Mouse (Mus musculus) MEL (cell line): ENCODE data around the gene Rhoh. TPM values are rescaled to one million over a fixed set of nuclear protein-coding genes. Genes with fewer than 3 reads are reported as not detected.

Experiments used
- DNase-seq: peaks from one replicate; pipeline ENCODE4 v3.0.0; 2011; ENCODE audit warnings: low read depth, low spot score
- H3K27ac ChIP-seq: 2 replicates; pipeline ENCODE4 v1.5.1; 2012; ENCODE audit warnings: low read depth, mild to moderate bottlenecking, control low read depth, low read length, moderate library complexity; ENCODE audit not compliant: control insufficient read depth
- H3K27me3 ChIP-seq, 2 experiments: fragments of 150-350 bp in 1 of 2; sonication (generic) in 1 of 2; 2 replicates each; pipeline ENCODE4 v1.6.1; 2012; ENCODE audit warnings: low read length in 2 of 2, mild to moderate bottlenecking in 2 of 2, improper control_type of control experiment in 1 of 2, moderate library complexity in 1 of 2; ENCODE audit not compliant: insufficient read depth in 2 of 2, control insufficient read depth in 1 of 2
- H3K36me3 ChIP-seq, 2 experiments: 2 replicates each; pipeline ENCODE4 v1.6.1; 2012 to 2014; ENCODE audit warnings: low read length in 2 of 2, improper control_type of control experiment in 1 of 2, inconsistent platforms in 1 of 2, mild to moderate bottlenecking in 1 of 2; ENCODE audit not compliant: insufficient read depth in 2 of 2, control insufficient read depth in 1 of 2
- H3K4me1 ChIP-seq, 2 experiments: fragments of 150-350 bp in 1 of 2; sonication (generic) in 1 of 2; 2 replicates each; pipeline ENCODE4 v1.6.1; 2012; ENCODE audit warnings: low read length in 2 of 2, improper control_type of control experiment in 1 of 2, mild to moderate bottlenecking in 1 of 2; ENCODE audit not compliant: insufficient read depth in 2 of 2, control insufficient read depth in 1 of 2
- H3K4me3 ChIP-seq, 2 experiments: fragments of 150-350 bp in 1 of 2; sonication (generic) in 1 of 2; 2 replicates each; pipeline ENCODE4 v1.5.1; 2012; ENCODE audit warnings: low read depth in 2 of 2, low read length in 2 of 2, mild to moderate bottlenecking in 2 of 2, moderate library complexity in 2 of 2, control low read depth in 1 of 2, improper control_type of control experiment in 1 of 2; ENCODE audit not compliant: control insufficient read depth in 1 of 2, insufficient read depth in 1 of 2
- H3K79me2 ChIP-seq: 2 replicates; pipeline ENCODE4 v1.6.1; 2012; ENCODE audit warnings: mild to moderate bottlenecking, low read length, moderate library complexity; ENCODE audit not compliant: control insufficient read depth, poor library complexity, insufficient read depth
- H3K9ac ChIP-seq: 2 replicates; pipeline ENCODE4 v1.6.1; 2012; ENCODE audit warnings: low read depth, mild to moderate bottlenecking, control low read depth, low read length, moderate library complexity; ENCODE audit not compliant: control insufficient read depth, poor library complexity, severe bottlenecking
- H3K9me3 ChIP-seq: fragments of 150-350 bp; sonication (generic); replicated peaks from 2 replicates; pipeline ENCODE4 v1.6.1; 2012; ENCODE audit warnings: mild to moderate bottlenecking, low read length, improper control_type of control experiment, moderate library complexity; ENCODE audit not compliant: insufficient read depth
- BHLHE40 ChIP-seq: IDR thresholded peaks from 2 replicates; pipeline ENCODE4 v1.6.1; 2012; ENCODE audit warnings: low read depth, mild to moderate bottlenecking, inconsistent platforms, low read length, improper control_type of control experiment, borderline replicate concordance
- CHD2 ChIP-seq: IDR thresholded peaks from 2 replicates; pipeline ENCODE4 v1.6.1; 2011; ENCODE audit warnings: low read length, improper control_type of control experiment
- CTCF ChIP-seq, 3 experiments: IDR thresholded peaks in 2 of 3; conservative IDR thresholded peaks in 1 of 3; 2 replicates each; pipeline ENCODE4 v1.5.1; 2011 to 2012; ENCODE audit warnings: low read length in 3 of 3, low read depth in 2 of 3, mild to moderate bottlenecking in 2 of 3, improper control_type of control experiment in 1 of 3, inconsistent platforms in 1 of 3, mixed read lengths in 1 of 3, moderate library complexity in 1 of 3; ENCODE audit not compliant: control insufficient read depth in 1 of 3, insufficient read depth in 1 of 3, poor library complexity in 1 of 3, severe bottlenecking in 1 of 3
- GABPA ChIP-seq: IDR thresholded peaks from 2 replicates; pipeline ENCODE4 v1.6.1; 2012; ENCODE audit warnings: low read depth, mild to moderate bottlenecking, inconsistent platforms, low read length, improper control_type of control experiment, moderate library complexity
- GATA1 ChIP-seq: IDR thresholded peaks from 2 replicates; pipeline ENCODE4 v1.6.1; 2011; ENCODE audit warnings: low read depth, low read length, improper control_type of control experiment
- KAT2A ChIP-seq: conservative IDR thresholded peaks from 2 replicates; pipeline ENCODE4 v1.6.1; 2012; ENCODE audit warnings: low read depth, low read length, improper control_type of control experiment, inconsistent platforms
- MEF2A ChIP-seq: IDR thresholded peaks from 2 replicates; pipeline ENCODE4 v1.6.1; 2014; ENCODE audit warnings: low read depth, mild to moderate bottlenecking, inconsistent platforms, low read length, improper control_type of control experiment; ENCODE audit not compliant: poor library complexity, insufficient replicate concordance, severe bottlenecking; ENCODE audit errors: extremely low read depth
- MYB ChIP-seq: IDR thresholded peaks from 2 replicates; pipeline ENCODE4 v1.6.1; 2011; ENCODE audit warnings: mild to moderate bottlenecking, low read depth, low read length, improper control_type of control experiment
- POLR2AphosphoS2 ChIP-seq: IDR thresholded peaks from 2 replicates; pipeline ENCODE4 v1.6.1; 2011; ENCODE audit warnings: low read length, improper control_type of control experiment
- RAD21 ChIP-seq: IDR thresholded peaks from 2 replicates; pipeline ENCODE4 v1.6.1; 2011; ENCODE audit warnings: mild to moderate bottlenecking, low read depth, low read length, improper control_type of control experiment
- RCOR1 ChIP-seq: IDR thresholded peaks from 2 replicates; pipeline ENCODE4 v1.6.1; 2012; ENCODE audit warnings: low read depth, mild to moderate bottlenecking, inconsistent platforms, low read length, improper control_type of control experiment
- SIN3A ChIP-seq: IDR thresholded peaks from 2 replicates; pipeline ENCODE4 v1.6.1; 2012; ENCODE audit warnings: low read length, improper control_type of control experiment, inconsistent platforms
- SMC3 ChIP-seq: IDR thresholded peaks from 2 replicates; pipeline ENCODE4 v1.6.1; 2011; ENCODE audit warnings: low read depth, low read length, improper control_type of control experiment
- TAL1 ChIP-seq: IDR thresholded peaks from 2 replicates; pipeline ENCODE4 v1.6.1; 2012; ENCODE audit warnings: mild to moderate bottlenecking, inconsistent platforms, low read length, moderate library complexity, mixed read lengths
- TBP ChIP-seq: IDR thresholded peaks from 2 replicates; pipeline ENCODE4 v1.8.0; 2011; ENCODE audit warnings: low read depth, low read length, improper control_type of control experiment
- TCF12 ChIP-seq: IDR thresholded peaks from 2 replicates; pipeline ENCODE4 v1.6.1; 2014; ENCODE audit warnings: low read depth, mild to moderate bottlenecking, inconsistent platforms, low read length, improper control_type of control experiment, moderate library complexity
- UBTF ChIP-seq: IDR thresholded peaks from 2 replicates; pipeline ENCODE4 v1.6.1; 2012; ENCODE audit warnings: low read depth, mild to moderate bottlenecking, inconsistent platforms, low read length, improper control_type of control experiment, moderate library complexity, borderline replicate concordance; ENCODE audit not compliant: insufficient read depth
- ZC3H11A ChIP-seq: IDR thresholded peaks from 2 replicates; pipeline ENCODE4 v1.6.1; 2012; ENCODE audit warnings: low read depth, mild to moderate bottlenecking, inconsistent platforms, low read length, improper control_type of control experiment
- ZMIZ1 ChIP-seq: IDR thresholded peaks from 2 replicates; pipeline ENCODE4 v1.6.1; 2012; ENCODE audit warnings: low read depth, mild to moderate bottlenecking, inconsistent platforms, low read length, improper control_type of control experiment, moderate library complexity
- ZNF384 ChIP-seq: IDR thresholded peaks from 2 replicates; pipeline ENCODE4 v1.6.1; 2012; ENCODE audit warnings: low read depth, mild to moderate bottlenecking, inconsistent platforms, low read length, improper control_type of control experiment
- polyA plus RNA-seq, 2 experiments: library from polyadenylated mRNA; stranded (reverse) in 1 of 2; unstranded in 1 of 2; fragments of >175 nt in 1 of 2; fragments of >200 nt in 1 of 2; gene quantifications; 2 replicates each; pipeline versions ENCODE4 v1.2.1 to v1.2.4; 2012; ENCODE audit warnings: low replicate concordance in 2 of 2, low read depth in 1 of 2; ENCODE audit not compliant: insufficient read length in 2 of 2, insufficient read depth in 1 of 2, missing spikeins in 1 of 2
- total RNA-seq: library from RNA; depleted of rRNA; stranded (reverse); fragments of 300-350 nt; gene quantifications from 2 replicates; pipeline ENCODE4 v1.2.3, GENCODE M21; 2012

The Rhoh gene
- total and polyA plus RNA-seq, 3 experiments = 0.15 to 0.31 TPM; not detected in 1

- H3K4me1 ChIP-seq = peaks cover 0 to 11% of the 10 kb centered on the region in 2 experiments; a peak in 2 of 4 replicates
- TF ChIP-seq SMC3 (no peak; the same call in 1 of the 2 replicates), GABPA (no peak), TBP (no peak), UBTF (no peak), ZMIZ1 (no peak)
- H3K4me3 ChIP-seq = no peak overlapping the region; a peak in 1 of 4 replicates
- peak; percentile 21 for DNase-seq
- no peaks in the 10 kb centered on the region for H3K79me2 ChIP-seq
- H3K9me3 ChIP-seq = no peaks in the 10 kb centered on the region
- H3K36me3 ChIP-seq = peaks cover 0 to 11% of the 10 kb centered on the region in 2 experiments; a peak in 2 of 4 replicates
- peak overlapping the region; percentile 21 for H3K27ac ChIP-seq
- no peak overlapping the region; the same call in 1 of the 2 replicates for H3K9ac ChIP-seq
- H3K27me3 ChIP-seq = no peaks in the 10 kb centered on the region
Measured at GRCm38 (mm10) chr5:65831917-65832618, 28.9 kb upstream of the Rhoh start.

GRCm38 (mm10) chr5:65833092-65833491 is 27.9 kb upstream of the Rhoh start:
- H3K27ac ChIP-seq = no peak overlapping the region
- H3K27me3 ChIP-seq = no peaks in the 10 kb centered on the region
- TF ChIP-seq TCF12 (no peak), MEF2A (no peak), CTCF (IDR thresholded peaks at IDR 0.05 in 2 of 3, conservative IDR thresholded peaks at IDR 0.05 in 1 of 3; ENCODE audit: control insufficient read depth in 1 of 3, insufficient read depth in 1 of 3, low read depth in 2 of 3, low read length in 3 of 3, poor library complexity in 1 of 3, severe bottlenecking in 1 of 3) (peak in 1 of 3 experiments; percentile 55; a peak in 2 of 6 replicates), CHD2 (no peak), RCOR1 (no peak), KAT2A (no peak), GATA1 (no peak), RAD21 (peak; percentile 53), POLR2AphosphoS2 (no peak), SIN3A (no peak), SMC3 (peak; percentile 70), ZNF384 (peak; percentile 40; the same call in 1 of the 2 replicates), ZC3H11A (peak; percentile 62), GABPA (no peak), TAL1 (no peak), BHLHE40 (no peak), MYB (no peak)
- DNase-seq = peak; percentile 26
- no peak overlapping the region for H3K9ac ChIP-seq
- H3K36me3 ChIP-seq = peaks cover 0 to 11% of the 10 kb centered on the region in 2 experiments; a peak in 2 of 4 replicates
- H3K79me2 ChIP-seq = no peaks in the 10 kb centered on the region
- H3K4me1 ChIP-seq = peaks cover 0 to 11% of the 10 kb centered on the region in 2 experiments; a peak in 2 of 4 replicates
- no peak overlapping the region for H3K4me3 ChIP-seq
- H3K9me3 ChIP-seq = no peaks in the 10 kb centered on the region
